Mouse (Mus musculus) T-helper 2 cell (primary cell): ENCODE data around the gene Prl8a8.

Experiments used
- in situ Hi-C: fragments of 300-600 bp; cut with MboI, MseI; formaldehyde crosslinking; loops from one replicate; pipeline ENCODE4 v1.15.1; 2025; ENCODE audit warnings: high pct_unique_total_duplicates

Gene Prl8a8

DNA sequence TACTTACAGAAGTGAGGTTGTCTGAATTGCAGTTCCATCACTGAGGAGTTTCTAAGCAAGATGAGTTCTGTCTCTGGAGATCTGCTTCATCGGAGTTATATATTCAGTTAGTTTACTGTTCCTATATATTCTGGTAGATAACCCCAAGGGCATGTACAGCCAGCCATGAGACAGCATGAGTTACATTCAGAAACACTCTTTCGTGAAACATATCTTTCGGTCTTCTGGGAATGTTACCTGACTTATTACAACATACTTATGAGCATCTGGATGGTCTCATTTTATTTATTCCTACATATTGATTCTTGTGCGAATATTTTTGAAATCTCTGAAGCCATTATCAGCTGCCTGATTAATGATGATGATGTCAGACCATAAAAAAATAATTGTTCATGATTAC lies at the start of gene Prl8a8:
TSS of gene Prl8a8 (minus strand) at position 101 of the 400 bp plus-strand sequence.
- in situ Hi-C loops, result no loop called here

DNA sequence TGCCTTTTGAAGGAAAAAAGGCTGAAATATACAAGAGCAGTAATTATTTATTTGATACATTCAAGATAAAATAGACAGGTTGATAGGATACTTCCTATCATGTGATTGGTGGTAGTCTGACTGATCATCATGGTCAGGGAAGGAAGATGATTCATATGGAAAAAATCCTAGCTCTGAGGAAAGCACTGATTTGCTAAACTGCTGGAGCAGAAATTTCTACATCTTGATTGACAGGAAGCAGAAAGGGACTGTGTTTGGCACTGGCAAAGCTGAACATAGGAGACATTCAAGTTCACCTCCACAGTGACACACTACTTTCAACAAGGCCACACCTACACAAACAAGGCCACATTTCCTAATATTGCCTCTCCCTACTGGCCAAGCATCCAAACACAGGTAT lies 40.3 kb upstream of the Prl8a8 start:
- in situ Hi-C loops, result no loop called here

DNA sequence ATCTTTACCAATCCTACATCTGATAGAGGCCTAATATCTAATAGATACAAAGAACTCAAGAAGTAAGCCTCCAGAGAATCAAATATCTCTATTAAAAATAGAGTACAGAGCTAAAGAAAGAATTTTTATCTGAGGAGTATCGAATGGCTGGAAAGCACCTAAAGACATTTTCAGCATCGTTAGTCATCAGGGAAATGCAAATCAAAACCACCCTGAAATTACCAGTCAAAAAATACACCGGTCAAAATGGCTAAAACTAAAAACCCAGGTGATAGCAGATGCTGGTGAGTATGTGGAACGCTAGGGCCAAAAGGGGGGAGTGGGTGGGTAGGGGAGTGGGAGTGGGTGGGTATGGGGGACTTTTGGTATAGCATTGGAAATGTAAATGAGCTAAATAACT lies 10.1 kb upstream of the Prl8a8 start:
- in situ Hi-C loops, result no loop called here

DNA sequence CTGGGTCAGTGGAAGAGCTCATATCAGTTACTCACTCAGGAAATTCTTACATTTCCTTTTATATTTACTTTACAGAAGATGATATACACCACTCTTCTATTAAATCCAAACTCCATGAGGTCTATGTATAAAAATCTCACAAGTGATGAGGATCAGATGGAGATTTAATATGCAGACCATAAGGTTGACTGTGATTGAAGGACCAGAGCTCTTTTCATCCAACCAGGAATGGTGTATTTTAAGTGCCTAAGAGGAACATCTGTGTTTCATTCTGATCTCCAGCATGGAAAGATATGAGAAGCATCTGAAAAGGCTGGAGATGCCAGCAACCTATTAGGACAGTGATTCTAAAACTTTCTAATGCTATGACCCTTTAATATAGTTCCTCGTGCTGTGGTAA lies 5.4 kb downstream of the Prl8a8 start:
- in situ Hi-C loops, result no loop called here
